Mouse (Mus musculus): Measurements from ENCODE around the gene Capn12. TPM values are rescaled to one million over a fixed set of nuclear protein-coding genes. Genes with fewer than 3 reads are reported as not detected.

Gene Capn12
- total RNA-seq, 2 experiments from 2014 or later: 0.67 to 1.3 TPM

DNA sequence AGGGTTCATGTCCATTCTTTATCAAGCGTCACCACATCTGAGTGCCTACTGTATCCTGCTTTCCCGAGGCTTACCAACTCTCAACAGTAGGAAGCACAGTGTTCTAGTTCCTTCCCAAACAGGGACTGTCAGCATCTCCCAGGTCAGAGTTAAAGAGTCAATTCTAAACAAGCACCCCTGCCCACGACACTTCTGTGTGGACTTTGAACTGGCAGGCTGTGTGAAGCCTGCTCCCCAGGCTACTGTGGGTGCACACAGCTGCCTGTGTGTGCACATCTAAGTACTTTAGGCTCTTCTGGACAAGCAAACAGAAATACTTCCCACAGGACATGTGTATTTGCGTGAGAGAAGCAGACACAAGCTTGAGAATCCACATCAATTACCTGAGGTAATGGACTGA lies 60.3 kb downstream of the Capn12 start:
- DNase-seq (ENCODE audit: low spot score in 2 of 2): no peak

Other genes with a start within 250 kb of the Capn12 start
- 10 to 100 TPM; 14.5 to 15.7 TPM for gene Fbxo27, start 188.6 kb upstream of the Capn12 start, total RNA-seq (2021)
- gene Fbxo17, start 164.6 kb upstream of the Capn12 start, total RNA-seq (2021): under 1 TPM; 0.88 to 0.97 TPM
- gene Mrps12, start 139.6 kb upstream of the Capn12 start, total RNA-seq (2021): 10 to 100 TPM; 55.4 to 66.9 TPM
- 10 to 100 TPM; 14.4 to 15.0 TPM for gene Sars2, start 139.4 kb upstream of the Capn12 start, total RNA-seq (2021)
- gene Ccer2, start 125.2 kb upstream of the Capn12 start, total RNA-seq (2021): under 1 TPM in 1 of 2 experiments, not detected in 1; 0.41 TPM
- gene Sirt2, start 114.7 kb upstream of the Capn12 start, total RNA-seq (2021): 100 to 1,000 TPM; 325 to 336 TPM
- gene Nfkbib, start 113.9 kb upstream of the Capn12 start, total RNA-seq (2021): 10 to 100 TPM; 31.4 to 33.9 TPM
- gene Rinl, start 92.5 kb upstream of the Capn12 start, total RNA-seq (2021): 1 to 10 TPM; 2.9 to 3.3 TPM
- 100 to 1,000 TPM; 379 to 416 TPM for gene Hnrnpl, start 72.9 kb upstream of the Capn12 start, total RNA-seq (2021)
- 10 to 100 TPM; 58.2 to 61.2 TPM for gene Ech1, start 56.2 kb upstream of the Capn12 start, total RNA-seq (2021)
- 1 to 10 TPM; 3.9 to 4.2 TPM for gene Lgals4, start 47.6 kb upstream of the Capn12 start, total RNA-seq (2021)
- not detected for gene Lgals7, start 17.6 kb upstream of the Capn12 start, total RNA-seq (2021)
- gene Actn4, start 80.9 kb downstream of the Capn12 start, total RNA-seq (2021): 100 to 1,000 TPM; 123 to 132 TPM
- gene Eif3k, start 100.4 kb downstream of the Capn12 start, total RNA-seq (2021): 100 to 1,000 TPM; 159 to 164 TPM
- gene Map4k1, start 100.6 kb downstream of the Capn12 start, total RNA-seq (2021): 1 to 10 TPM; 2.7 to 4.1 TPM
- 10 to 100 TPM in 1 of 2 experiments, 1 to 10 TPM in 1; 9.3 to 12.2 TPM for gene Ryr1, start 243.8 kb downstream of the Capn12 start, total RNA-seq (2021)